Mouse (Mus musculus) limb, embryonic 14.5 days (tissue): Measurements from ENCODE around the gene Ptprn2. TPM values are rescaled to one million over a fixed set of nuclear protein-coding genes. Genes with fewer than 3 reads are reported as not detected.

Source experiments
- ATAC-seq: fragments of 200-750 bp; cut with Nextera tagmentation; 2 replicates; pipeline ENCODE4 v1.8.0; 2017; ENCODE audit warnings: low read depth, moderate number of reproducible peaks, moderate TSS enrichment; ENCODE audit not compliant: low FRiP score
- DNase-seq: peaks from one replicate; pipeline ENCODE4 v3.0.0-alpha.2; 2015; ENCODE audit warnings: low spot score
- H3K27ac ChIP-seq: fragments of 300-500 bp; sonication (generic); replicated peaks from 2 replicates; pipeline ENCODE4 v1.5.1; 2014; ENCODE audit warnings: low read depth, mild to moderate bottlenecking, low read length, moderate library complexity, mixed read lengths
- H3K27me3 ChIP-seq: fragments of 300-500 bp; sonication (generic); 2 replicates; pipeline ENCODE4 v1.6.1; 2014; ENCODE audit warnings: low read length, mixed read lengths; ENCODE audit not compliant: control insufficient read depth, insufficient read depth
- H3K36me3 ChIP-seq: fragments of 300-500 bp; sonication (generic); 2 replicates; pipeline ENCODE4 v1.6.1; 2014; ENCODE audit warnings: mild to moderate bottlenecking, low read length, moderate library complexity, mixed read lengths; ENCODE audit not compliant: control insufficient read depth, insufficient read depth
- H3K4me1 ChIP-seq: fragments of 300-500 bp; sonication (generic); 2 replicates; pipeline ENCODE4 v1.6.1; 2014; ENCODE audit warnings: antibody characterized with exemption, low read length, mixed read lengths; ENCODE audit not compliant: control insufficient read depth, insufficient read depth
- H3K4me2 ChIP-seq: fragments of 300-500 bp; sonication (generic); replicated peaks from 2 replicates; pipeline ENCODE4 v1.6.1; 2014; ENCODE audit warnings: low read depth, mild to moderate bottlenecking, low read length, moderate library complexity; ENCODE audit not compliant: severe bottlenecking
- H3K4me3 ChIP-seq: fragments of 300-500 bp; sonication (generic); replicated peaks from 2 replicates; pipeline ENCODE4 v1.5.1; 2014; ENCODE audit warnings: low read length
- H3K9ac ChIP-seq: fragments of 300-500 bp; sonication (generic); 2 replicates; pipeline ENCODE4 v1.6.1; 2014; ENCODE audit warnings: mild to moderate bottlenecking, low read depth, low read length, moderate library complexity; ENCODE audit not compliant: severe bottlenecking
- H3K9me3 ChIP-seq: fragments of 300-500 bp; sonication (generic); 2 replicates; pipeline ENCODE4 v1.6.1; 2016; ENCODE audit warnings: low read length; ENCODE audit not compliant: control insufficient read depth
- POLR2A ChIP-seq: fragments of 200-500 bp; IDR thresholded peaks from 2 replicates; pipeline ENCODE4 v1.8.0; 2012; ENCODE audit warnings: inconsistent platforms, mild to moderate bottlenecking, moderate library complexity, borderline replicate concordance; ENCODE audit not compliant: insufficient read depth, insufficient read length; ENCODE audit errors: extremely low read depth
- WGBS: fragments of 180-500 bp; shearing (Covaris S2); extraction: QIAGEN DNeasy Blood & Tissue Kit; methylation state at CpG from one replicate; pipeline ENCODE4 v1.1.7; 2014; 5-methylcytosine and 5-hydroxymethylcytosine counted together
- polyA plus RNA-seq, 2 experiments: library from polyadenylated mRNA; depleted of rRNA in 1 of 2; stranded (reverse) in 1 of 2; unstranded in 1 of 2; fragments of >200 nt; fragmentation: Nextera tagmentation in 1 of 2; extraction: Ambion mirVana in 1 of 2; gene quantifications; 2 replicates each; pipeline versions ENCODE4 v1.2.1 to v1.2.3; 2012 to 2014

The Ptprn2 gene
- polyA plus RNA-seq, 2 experiments: 0.08 to 0.65 TPM

- Histone ChIP-seq H3K9ac (no peak overlapping the region), H3K4me1 (no peaks in the 10 kb centered on the region), H3K27ac (no peak overlapping the region), H3K4me2 (no peak overlapping the region), H3K27me3 (no peaks in the 10 kb centered on the region), H3K9me3 (no peaks in the 10 kb centered on the region), H3K36me3 (no peaks in the 10 kb centered on the region), H3K4me3 (no peak overlapping the region)
- DNase-seq (no peak), ATAC-seq (no peak)
- no peak for TF ChIP-seq POLR2A
- 83% methylated on average over 4 of the region's 4 CpGs for WGBS
These were observed 462.8 kb downstream of the Ptprn2 start for GRCm38 (mm10) chr12:116948151-116948928.

GRCm38 (mm10) chr12:116949726-116950125 lies 464.2 kb downstream of the Ptprn2 start:
- DNase-seq (no peak), ATAC-seq (no peak)
- no peak overlapping the region for H3K4me3 ChIP-seq
- 76% methylated on average over 3 of the region's 3 CpGs for WGBS
- H3K9ac ChIP-seq: no peak overlapping the region
- no peak overlapping the region for H3K27ac ChIP-seq
- no peaks in the 10 kb centered on the region for H3K36me3 ChIP-seq
- H3K4me2 ChIP-seq: no peak overlapping the region
- H3K9me3 ChIP-seq: no peaks in the 10 kb centered on the region
- TF ChIP-seq POLR2A: no peak
- H3K27me3 ChIP-seq: no peaks in the 10 kb centered on the region
- no peaks in the 10 kb centered on the region for H3K4me1 ChIP-seq

GRCm38 (mm10) chr12:116952452-116953205 lies 467.1 kb downstream of the Ptprn2 start:
- WGBS: 80% methylated on average over 13 of the region's 13 CpGs
- Histone ChIP-seq H3K4me1 (no peaks in the 10 kb centered on the region), H3K27me3 (no peaks in the 10 kb centered on the region), H3K36me3 (no peaks in the 10 kb centered on the region), H3K27ac (no peak overlapping the region), H3K4me3 (no peak overlapping the region), H3K9me3 (no peaks in the 10 kb centered on the region), H3K4me2 (no peak overlapping the region), H3K9ac (no peak overlapping the region)
- ATAC-seq (no peak), DNase-seq (no peak)
- no peak for TF ChIP-seq POLR2A

- H3K4me2 ChIP-seq: no peak overlapping the region
- ATAC-seq: no peak
- no peaks in the 10 kb centered on the region for H3K27me3 ChIP-seq
- H3K9me3 ChIP-seq: no peaks in the 10 kb centered on the region
- WGBS: 83% methylated on average over 2 of the region's 2 CpGs
- no peak overlapping the region for H3K9ac ChIP-seq
- H3K27ac ChIP-seq: no peak overlapping the region
- no peak overlapping the region for H3K4me3 ChIP-seq
- no peak for TF ChIP-seq POLR2A
- DNase-seq: no peak
- no peaks in the 10 kb centered on the region for H3K4me1 ChIP-seq
- H3K36me3 ChIP-seq: no peaks in the 10 kb centered on the region
These were observed 473.6 kb downstream of the Ptprn2 start for GRCm38 (mm10) chr12:116959164-116959563.

- no peak overlapping the region for H3K4me2 ChIP-seq
- no peak overlapping the region for H3K4me3 ChIP-seq
- no peak overlapping the region for H3K27ac ChIP-seq
- no peak for TF ChIP-seq POLR2A
- ATAC-seq: no peak
- WGBS: 79% methylated on average over 1 of the region's 1 CpGs
- H3K4me1 ChIP-seq: no peaks in the 10 kb centered on the region
- DNase-seq: no peak
- H3K9me3 ChIP-seq: no peaks in the 10 kb centered on the region
- H3K27me3 ChIP-seq: no peaks in the 10 kb centered on the region
- no peak overlapping the region for H3K9ac ChIP-seq
- no peaks in the 10 kb centered on the region for H3K36me3 ChIP-seq
These were observed 478.4 kb downstream of the Ptprn2 start for GRCm38 (mm10) chr12:116963906-116964305.
